Mouse (Mus musculus): ENCODE data around the gene Hmg20b. TPM values are rescaled to one million over a fixed set of nuclear protein-coding genes. Genes with fewer than 3 reads are reported as not detected.

Gene Hmg20b
- polyA plus RNA-seq, 1 experiment from 2014 or later, result 31.7 TPM

- peaks cover 17% of the 10 kb centered on the region for H3K4me1 ChIP-seq (ENCODE audit: control insufficient read depth, insufficient read depth, low read depth, low read length)
- H3K9me3 ChIP-seq (ENCODE audit: control insufficient read depth, low read length), result no peaks in the 10 kb centered on the region
- no peak for ATAC-seq
- peak overlapping the region; percentile 87 for H3K4me3 ChIP-seq (ENCODE audit: low read length)
- H3K4me2 ChIP-seq (ENCODE audit: low read length), result peak overlapping the region; percentile 94
- H3K27ac ChIP-seq (ENCODE audit: low read depth, low read length), result no peak overlapping the region
- peaks cover 3% of the 10 kb centered on the region; the same call in 1 of the 2 replicates for H3K36me3 ChIP-seq (ENCODE audit: control insufficient read depth, insufficient read depth, low read length)
- 31% methylated on average over 4 of the region's 4 CpGs for WGBS
- H3K27me3 ChIP-seq (replicated peaks; ENCODE audit: control insufficient read depth, insufficient read depth, low read length), result 0 out of 2 replicates have a peak, but pooled peaks cover 5% of the 10 kb centered on the region
- peak overlapping the region; percentile 82 for H3K9ac ChIP-seq (ENCODE audit: low read depth, low read length)
Measured at GRCm38 (mm10) chr10:81358209-81358608, 7.9 kb upstream of the Hmg20b start.

GRCm38 (mm10) chr10:81356991-81357844, 6.9 kb upstream of the Hmg20b start, which contains the start of gene Mfsd12:
Gene Mfsd12, plus strand, starts transcription at chr10:81357491.
- Histone ChIP-seq H3K36me3 (ENCODE audit: control insufficient read depth, insufficient read depth, low read length) (peaks cover 3% of the 10 kb centered on the region; the same call in 1 of the 2 replicates), H3K4me1 (ENCODE audit: control insufficient read depth, insufficient read depth, low read depth, low read length) (peaks cover 17% of the 10 kb centered on the region), H3K27ac (ENCODE audit: low read depth, low read length) (0 out of 2 replicates have a peak within 1 kb of the TSS, but pooled peaks have one; percentile 34), H3K9me3 (ENCODE audit: control insufficient read depth, low read length) (no peaks in the 10 kb centered on the region), H3K4me2 (ENCODE audit: low read length) (peak within 1 kb of the TSS; percentile 94), H3K27me3 (replicated peaks; ENCODE audit: control insufficient read depth, insufficient read depth, low read length) (0 out of 2 replicates have a peak, but pooled peaks cover 2% of the 10 kb centered on the region), H3K4me3 (ENCODE audit: low read length) (peak within 1 kb of the TSS; percentile 87), H3K9ac (ENCODE audit: low read depth, low read length) (peak within 1 kb of the TSS; percentile 82)
- peak; percentile 96 for ATAC-seq
- 2% methylated on average over 79 of the region's 79 CpGs for WGBS

GRCm38 (mm10) chr10:81356352-81356990, 6.2 kb upstream of the Hmg20b start:
- ATAC-seq, result no peak
- 51% methylated on average over 12 of the region's 12 CpGs for WGBS
- peaks cover 17% of the 10 kb centered on the region for H3K4me1 ChIP-seq (ENCODE audit: control insufficient read depth, insufficient read depth, low read depth, low read length)
- no peaks in the 10 kb centered on the region for H3K27me3 ChIP-seq (replicated peaks; ENCODE audit: control insufficient read depth, insufficient read depth, low read length)
- H3K4me3 ChIP-seq (ENCODE audit: low read length), result no peak overlapping the region
- no peaks in the 10 kb centered on the region for H3K36me3 ChIP-seq (ENCODE audit: control insufficient read depth, insufficient read depth, low read length)
- peak overlapping the region; percentile 94 for H3K4me2 ChIP-seq (ENCODE audit: low read length)
- no peaks in the 10 kb centered on the region for H3K9me3 ChIP-seq (ENCODE audit: control insufficient read depth, low read length)
- H3K9ac ChIP-seq (ENCODE audit: low read depth, low read length), result no peak overlapping the region
- H3K27ac ChIP-seq (ENCODE audit: low read depth, low read length), result no peak overlapping the region

GRCm38 (mm10) chr10:81355533-81355932, 5.3 kb upstream of the Hmg20b start:
- Histone ChIP-seq H3K36me3 (ENCODE audit: control insufficient read depth, insufficient read depth, low read length) (no peaks in the 10 kb centered on the region), H3K9me3 (ENCODE audit: control insufficient read depth, low read length) (no peaks in the 10 kb centered on the region), H3K9ac (ENCODE audit: low read depth, low read length) (no peak overlapping the region), H3K27me3 (replicated peaks; ENCODE audit: control insufficient read depth, insufficient read depth, low read length) (no peaks in the 10 kb centered on the region), H3K4me1 (ENCODE audit: control insufficient read depth, insufficient read depth, low read depth, low read length) (peaks cover 19% of the 10 kb centered on the region), H3K4me3 (ENCODE audit: low read length) (no peak overlapping the region), H3K4me2 (ENCODE audit: low read length) (no peak overlapping the region), H3K27ac (ENCODE audit: low read depth, low read length) (no peak overlapping the region)
- 77% methylated on average over 4 of the region's 4 CpGs for WGBS
- no peak for ATAC-seq

GRCm38 (mm10) chr10:81354738-81355477, 4.6 kb upstream of the Hmg20b start:
- Histone ChIP-seq H3K4me2 (ENCODE audit: low read length) (no peak overlapping the region), H3K9ac (ENCODE audit: low read depth, low read length) (no peak overlapping the region), H3K36me3 (ENCODE audit: control insufficient read depth, insufficient read depth, low read length) (no peaks in the 10 kb centered on the region), H3K4me3 (ENCODE audit: low read length) (no peak overlapping the region), H3K27me3 (replicated peaks; ENCODE audit: control insufficient read depth, insufficient read depth, low read length) (no peaks in the 10 kb centered on the region), H3K27ac (ENCODE audit: low read depth, low read length) (no peak overlapping the region), H3K9me3 (ENCODE audit: control insufficient read depth, low read length) (no peaks in the 10 kb centered on the region), H3K4me1 (ENCODE audit: control insufficient read depth, insufficient read depth, low read depth, low read length) (peaks cover 19% of the 10 kb centered on the region)
- 71% methylated on average over 9 of the region's 9 CpGs for WGBS
- ATAC-seq, result no peak

GRCm38 (mm10) chr10:81351678-81352291, 1.5 kb upstream of the Hmg20b start:
- H3K9ac ChIP-seq (ENCODE audit: low read depth, low read length), result no peak overlapping the region
- peaks cover 6% of the 10 kb centered on the region; the same call in 1 of the 2 replicates for H3K27me3 ChIP-seq (replicated peaks; ENCODE audit: control insufficient read depth, insufficient read depth, low read length)
- no peak for ATAC-seq
- WGBS, result 29% methylated on average over 9 of the region's 9 CpGs
- H3K4me3 ChIP-seq (ENCODE audit: low read length), result no peak overlapping the region
- no peaks in the 10 kb centered on the region for H3K9me3 ChIP-seq (ENCODE audit: control insufficient read depth, low read length)
- no peaks in the 10 kb centered on the region for H3K36me3 ChIP-seq (ENCODE audit: control insufficient read depth, insufficient read depth, low read length)
- H3K27ac ChIP-seq (ENCODE audit: low read depth, low read length), result no peak overlapping the region
- no peak overlapping the region for H3K4me2 ChIP-seq (ENCODE audit: low read length)
- H3K4me1 ChIP-seq (ENCODE audit: control insufficient read depth, insufficient read depth, low read depth, low read length), result peaks cover 17% of the 10 kb centered on the region

GRCm38 (mm10) chr10:81349961-81350350, 324 bp downstream of the Hmg20b start:
- Histone ChIP-seq H3K9ac (ENCODE audit: low read depth, low read length) (peak overlapping the region; percentile 74), H3K27me3 (replicated peaks; ENCODE audit: control insufficient read depth, insufficient read depth, low read length) (peaks cover 9% of the 10 kb centered on the region; the same call in 1 of the 2 replicates), H3K9me3 (ENCODE audit: control insufficient read depth, low read length) (no peaks in the 10 kb centered on the region), H3K36me3 (ENCODE audit: control insufficient read depth, insufficient read depth, low read length) (no peaks in the 10 kb centered on the region), H3K27ac (ENCODE audit: low read depth, low read length) (peak overlapping the region; percentile 56), H3K4me1 (ENCODE audit: control insufficient read depth, insufficient read depth, low read depth, low read length) (peaks cover 17% of the 10 kb centered on the region), H3K4me2 (ENCODE audit: low read length) (peak overlapping the region; percentile 90), H3K4me3 (ENCODE audit: low read length) (peak overlapping the region; percentile 69)
- under 1% methylated on average over 27 of the region's 29 CpGs for WGBS
- no peak; the same call in 1 of the 2 replicates for ATAC-seq

- 3% methylated on average over 12 of the region's 12 CpGs for WGBS
- no peak for ATAC-seq
- peaks cover 16% of the 10 kb centered on the region for H3K27me3 ChIP-seq (replicated peaks; ENCODE audit: control insufficient read depth, insufficient read depth, low read length)
- H3K9me3 ChIP-seq (ENCODE audit: control insufficient read depth, low read length), result no peaks in the 10 kb centered on the region
- H3K4me1 ChIP-seq (ENCODE audit: control insufficient read depth, insufficient read depth, low read depth, low read length), result peaks cover 17% of the 10 kb centered on the region
- no peaks in the 10 kb centered on the region for H3K36me3 ChIP-seq (ENCODE audit: control insufficient read depth, insufficient read depth, low read length)
- H3K9ac ChIP-seq (ENCODE audit: low read depth, low read length), result no peak overlapping the region
- H3K4me3 ChIP-seq (ENCODE audit: low read length), result no peak overlapping the region
- peak overlapping the region; percentile 90 for H3K4me2 ChIP-seq (ENCODE audit: low read length)
- H3K27ac ChIP-seq (ENCODE audit: low read depth, low read length), result no peak overlapping the region
Measured at GRCm38 (mm10) chr10:81349146-81349545, 1.1 kb downstream of the Hmg20b start.

Measured in hindbrain, embryonic 16.5 days (tissue).